Mouse (Mus musculus) frontal cortex, adult 2 months (tissue): Measurements from ENCODE around the gene Hlcs. TPM values are rescaled to one million over a fixed set of nuclear protein-coding genes. Genes with fewer than 3 reads are reported as not detected.

Source experiments
- DNase-seq, 2 experiments: peaks; one replicate each; pipeline ENCODE4 v3.0.0; 2022; ENCODE audit warnings: low spot score in 1 of 2; ENCODE audit errors: extremely low spot score in 1 of 2
- polyA plus RNA-seq: library from polyadenylated mRNA; depleted of rRNA; stranded (reverse); fragments of >200 nt; gene quantifications from 2 replicates; pipeline ENCODE4 v1.2.3, GENCODE M21; 2012

Hlcs gene
- polyA plus RNA-seq, 1 experiment, result 11.6 TPM

DNA sequence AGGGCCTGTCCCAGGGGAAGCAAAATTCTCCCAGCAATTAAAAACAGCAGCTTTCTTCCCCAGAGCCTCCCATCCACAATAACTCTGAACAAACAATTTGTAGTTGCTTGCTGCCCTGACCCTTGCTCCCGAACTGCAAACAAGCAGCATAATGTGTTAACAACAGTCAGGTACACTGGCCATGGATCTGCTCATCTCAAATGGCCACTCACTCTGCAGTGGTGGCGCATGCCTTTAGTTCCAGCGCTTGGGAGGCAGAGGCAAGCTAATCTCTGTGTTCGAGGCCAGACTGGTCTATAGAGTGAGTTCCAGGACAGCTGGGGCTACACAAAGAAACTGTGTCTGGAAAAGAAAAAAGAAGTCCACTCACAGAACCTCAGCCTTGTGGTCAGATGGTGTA, 22.2 kb downstream of the Hlcs start:
- DNase-seq, result no peak

DNA sequence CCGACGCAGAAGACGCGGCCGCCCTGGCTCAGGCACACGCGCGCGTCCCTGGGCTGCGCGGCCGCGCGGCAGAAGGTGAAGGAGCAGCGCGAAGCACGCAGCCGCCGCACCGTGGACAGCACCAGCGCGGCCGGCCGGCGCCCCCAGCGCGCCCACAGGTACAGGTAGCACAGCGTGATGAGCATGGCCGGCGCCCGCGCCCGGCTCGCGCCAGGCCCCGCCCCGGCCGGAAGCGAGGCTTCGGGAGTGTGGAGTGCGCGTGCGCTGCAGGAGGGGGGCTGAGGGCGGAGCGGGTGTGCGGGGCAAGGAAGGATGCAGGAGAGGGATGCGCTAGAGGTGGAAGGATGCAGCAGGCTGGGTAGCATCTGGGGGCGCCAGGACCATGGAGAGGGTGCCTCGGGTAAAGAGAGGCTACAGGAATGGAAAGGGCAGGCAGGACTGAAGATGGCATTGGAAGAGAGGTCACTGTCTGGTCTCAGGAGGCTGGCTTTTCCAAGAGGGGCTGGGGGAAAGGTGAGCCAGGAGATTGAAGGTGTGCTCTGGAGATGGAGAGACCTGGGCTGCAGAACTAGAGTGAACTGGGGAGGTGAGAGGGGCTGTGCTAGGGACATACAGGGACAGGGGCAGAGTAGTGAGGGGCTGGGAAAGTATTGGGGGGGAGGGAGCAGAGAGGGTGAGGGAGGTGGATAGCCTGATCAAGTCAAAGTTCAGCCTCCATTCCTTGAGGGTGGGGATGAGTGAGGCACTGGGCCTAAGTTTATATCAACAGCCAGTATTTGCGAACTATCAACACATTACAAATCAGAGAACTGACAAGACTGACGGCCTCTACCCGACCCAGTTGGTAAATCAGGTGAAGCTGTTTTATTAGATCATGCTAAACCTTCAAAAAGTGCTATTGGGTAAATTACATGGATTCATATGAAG, 23.0 kb downstream of the Hlcs start:
- peak in 1 of 2 experiments; percentile 74 for DNase-seq

DNA sequence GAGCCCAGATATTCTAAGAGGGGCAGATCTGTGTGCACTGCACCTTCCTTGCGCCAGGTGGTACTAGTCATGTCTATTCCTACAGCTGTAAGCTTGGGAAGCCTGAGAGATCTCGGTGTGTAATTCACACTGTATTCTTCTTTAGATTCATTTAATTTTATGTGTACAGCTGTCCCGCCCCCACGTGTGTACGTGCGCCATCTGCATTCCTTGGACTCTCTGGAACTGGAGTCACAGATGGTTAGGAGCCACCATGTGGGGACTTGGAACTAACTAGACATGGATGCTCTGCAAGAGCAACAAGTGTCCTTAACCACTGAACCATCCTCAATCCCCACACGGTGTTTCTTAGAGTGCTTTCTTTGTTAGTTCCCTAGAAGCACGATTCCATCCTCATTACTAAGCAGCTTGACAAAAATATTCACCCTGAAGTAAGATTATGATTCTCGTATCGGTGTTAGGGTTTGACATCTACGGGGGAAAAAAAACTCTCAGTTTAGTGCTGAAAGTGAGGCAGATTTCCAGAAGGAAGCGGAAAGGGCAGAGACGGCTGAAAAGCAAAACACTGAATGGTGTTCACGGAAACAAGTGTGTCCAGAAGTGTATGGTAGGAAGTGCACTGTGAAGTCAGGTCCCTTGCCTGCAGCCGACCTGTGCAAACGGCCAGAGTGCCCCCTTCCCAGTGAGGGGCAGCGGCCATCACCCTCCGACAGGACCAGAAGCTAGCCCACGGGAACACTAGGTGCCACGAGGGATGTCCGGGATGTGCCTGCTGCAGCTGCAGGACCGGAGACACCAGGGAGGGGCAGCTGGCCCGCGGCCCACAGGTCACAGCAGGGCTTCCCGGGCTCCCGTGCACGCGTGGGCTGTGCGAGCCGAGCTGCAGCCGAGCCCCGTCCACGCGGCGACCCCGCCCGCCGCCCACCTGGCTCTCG, 24.0 kb downstream of the Hlcs start:
- peak; percentile 90 to 91 for DNase-seq

- DNase-seq, result no peak
These were observed 25.5 kb downstream of the Hlcs start for GRCm38 (mm10) chr16:94287826-94288225.

DNA sequence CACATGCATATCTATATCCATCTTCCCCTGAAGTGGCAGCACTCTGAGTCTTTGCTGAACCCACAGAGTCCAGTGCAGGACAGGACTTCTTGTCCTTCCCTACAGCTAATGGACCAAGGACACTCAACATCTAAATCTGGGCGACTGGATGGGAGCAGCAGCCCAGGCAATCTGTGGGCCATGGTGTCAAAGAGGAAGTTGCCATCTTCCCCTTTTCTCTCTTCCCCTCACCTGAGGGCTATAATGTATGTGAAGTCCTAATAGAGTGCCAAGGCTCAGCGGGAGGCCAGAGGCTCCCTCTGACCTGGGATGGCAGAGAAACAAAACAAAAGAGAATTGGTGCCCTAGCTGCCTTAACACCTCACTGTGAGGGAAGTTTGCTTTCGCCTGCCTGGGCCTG, 29.4 kb downstream of the Hlcs start:
- no peak for DNase-seq

- no peak for DNase-seq
These were observed 42.5 kb downstream of the Hlcs start for GRCm38 (mm10) chr16:94270826-94271225.

DNA sequence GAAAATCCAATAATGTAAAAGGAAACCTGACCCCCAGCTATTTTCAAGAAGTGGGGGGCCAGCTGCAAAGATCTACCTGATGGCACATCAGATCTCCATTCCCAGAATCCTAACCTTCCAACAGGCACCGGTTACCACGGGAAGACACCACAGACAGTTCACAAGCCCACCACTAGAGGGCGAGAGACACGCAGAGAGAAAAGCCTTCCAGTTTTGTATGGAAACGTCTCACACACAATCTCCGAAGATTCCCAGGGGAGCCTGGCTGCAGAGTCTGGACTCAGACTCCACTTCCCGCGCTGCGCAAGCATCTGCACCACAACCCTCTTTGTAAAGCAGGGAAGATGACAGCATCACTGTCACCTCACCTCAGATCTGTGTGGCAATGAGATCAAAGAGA, 43.7 kb downstream of the Hlcs start:
- peak; percentile 81 to 97 for DNase-seq

DNA sequence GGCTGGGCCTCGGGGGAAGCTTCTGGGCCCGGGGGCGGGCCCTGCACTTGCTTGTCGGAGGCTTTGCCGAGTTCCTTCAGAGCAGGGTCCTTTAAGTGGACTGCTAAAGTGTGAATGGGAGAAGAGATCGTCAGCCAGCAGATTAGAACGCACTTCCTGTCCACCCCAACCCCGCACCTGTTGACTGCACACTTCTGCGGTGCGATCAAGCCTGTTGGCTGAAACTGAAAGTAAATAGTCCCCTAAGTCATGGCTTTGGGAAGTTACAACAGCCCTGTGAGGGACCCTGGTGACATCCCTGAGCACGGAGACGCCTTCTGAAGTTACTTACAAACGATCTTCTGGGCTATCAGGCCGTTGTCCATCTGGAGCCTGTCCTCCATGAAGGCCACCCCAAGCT, 45.2 kb downstream of the Hlcs start:
- no peak for DNase-seq

DNA sequence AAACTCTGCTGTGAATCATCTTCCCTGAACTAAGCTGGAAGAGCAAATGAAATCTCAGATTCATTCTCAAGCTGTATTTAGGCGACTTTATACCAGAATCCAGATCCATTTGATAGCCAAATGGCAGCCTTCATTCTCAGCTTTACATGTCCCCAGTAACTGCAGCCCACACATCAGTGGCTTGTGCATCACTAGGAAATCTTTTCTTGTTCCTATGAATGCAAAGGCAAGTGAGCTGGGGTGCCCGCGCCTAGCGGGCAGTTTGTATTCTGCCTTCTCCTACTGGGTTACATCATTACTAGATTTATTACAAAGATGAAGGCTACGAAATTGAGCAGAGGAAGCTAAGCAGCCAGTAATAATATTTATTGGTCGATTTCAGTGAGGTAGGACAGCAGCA, 48.8 kb downstream of the Hlcs start:
- DNase-seq, result peak in 1 of 2 experiments; percentile 27

GRCm38 (mm10) chr16:94262501-94262900, 50.9 kb downstream of the Hlcs start:
- no peak for DNase-seq

DNA sequence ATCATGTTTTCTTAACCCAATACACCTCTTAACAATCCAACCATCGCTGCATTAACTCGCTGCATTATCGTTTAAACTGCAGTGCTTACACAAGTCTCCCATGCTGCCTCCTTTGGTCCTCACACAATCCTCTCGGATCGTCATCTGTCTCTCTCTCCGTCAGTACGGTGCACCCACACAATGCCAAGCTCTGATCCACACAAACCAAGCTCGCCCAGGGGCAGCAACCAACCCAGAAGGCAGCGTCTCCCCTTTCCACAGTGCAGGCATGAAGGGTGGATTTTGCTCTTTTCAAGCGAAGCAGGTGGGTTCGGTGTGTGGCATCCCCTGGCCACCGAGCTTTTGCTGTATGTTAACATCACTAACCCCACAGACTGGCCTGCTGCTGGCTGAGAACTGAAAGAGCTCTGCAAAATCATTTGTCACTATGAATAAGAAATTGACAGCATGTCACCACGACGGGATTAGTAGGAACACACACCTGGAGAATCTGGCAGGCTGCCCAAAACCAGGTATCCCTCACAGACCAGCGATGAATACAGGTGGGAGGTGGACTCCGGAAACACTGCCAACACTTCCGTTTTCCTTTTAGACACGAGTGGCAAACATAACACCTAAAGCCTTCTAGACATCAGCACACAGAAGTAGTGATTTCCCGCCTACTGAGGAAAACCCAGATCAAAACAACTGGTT, 52.3 kb downstream of the Hlcs start:
- no peak for DNase-seq

DNA sequence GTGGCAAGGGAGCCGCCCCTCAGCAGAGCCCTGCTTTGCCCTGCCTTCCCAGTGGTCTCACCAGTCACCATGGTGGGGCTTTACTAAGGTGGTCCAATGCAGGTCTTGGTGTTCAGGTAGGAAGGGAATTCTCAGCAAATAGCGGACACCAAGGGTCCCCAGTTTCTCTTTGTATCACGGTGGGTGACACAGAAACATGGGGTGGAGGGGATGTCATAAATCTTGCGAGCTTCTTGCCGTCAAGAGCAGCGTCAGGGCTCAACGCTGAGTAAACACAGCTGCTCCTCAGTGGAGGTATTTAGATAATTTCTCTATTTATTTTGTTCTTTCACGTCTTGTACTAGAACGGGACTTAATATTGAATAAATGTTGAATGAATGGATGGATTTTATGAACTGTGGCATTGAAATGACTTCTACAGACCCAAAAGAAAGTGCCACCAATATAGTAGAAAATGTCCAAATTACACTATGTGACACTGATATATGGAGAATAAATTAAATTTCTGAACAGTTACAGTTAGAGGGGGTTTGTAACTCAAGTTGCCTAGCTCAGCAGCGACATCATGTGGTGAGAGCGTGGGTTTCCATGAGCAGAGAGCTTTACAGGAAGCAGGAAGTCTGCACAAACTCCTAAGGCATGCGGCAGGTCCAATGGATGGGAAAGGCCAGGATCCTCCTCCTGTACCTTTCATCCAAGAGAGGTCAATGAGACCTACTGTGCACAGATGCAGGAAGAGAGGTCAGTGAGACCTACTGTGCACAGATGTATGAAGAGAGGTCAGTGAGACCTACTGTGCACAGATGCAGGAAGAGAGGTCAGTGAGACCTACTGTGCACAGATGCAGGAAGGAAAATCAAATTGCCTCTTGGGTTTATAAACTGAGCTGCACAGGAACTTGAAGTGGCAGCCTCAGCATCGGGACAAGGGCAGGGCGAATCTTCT, 54.7 kb downstream of the Hlcs start:
- peak; percentile 44 to 90 for DNase-seq

- DNase-seq, result no peak
These were observed 57.8 kb downstream of the Hlcs start for GRCm38 (mm10) chr16:94255592-94255991.

DNA sequence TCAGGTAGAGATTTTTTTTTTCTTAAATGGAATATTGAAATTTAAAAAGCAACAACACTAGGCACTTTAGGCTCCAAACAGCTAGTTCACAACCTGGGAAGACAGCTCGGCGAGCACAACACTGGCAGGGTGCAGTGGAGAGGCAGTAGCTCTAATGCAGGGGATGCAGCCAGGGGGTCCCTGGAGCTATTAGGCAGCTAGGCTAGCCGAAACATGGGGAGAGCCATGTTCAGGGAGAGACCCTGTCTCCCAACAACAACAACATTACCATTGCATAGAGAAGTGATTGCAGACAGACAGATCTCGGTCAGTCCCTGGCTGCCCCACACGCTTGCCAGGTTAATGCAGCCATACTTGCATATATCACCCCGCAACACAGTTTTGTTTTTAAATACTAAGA, 58.3 kb downstream of the Hlcs start:
- DNase-seq, result no peak

DNA sequence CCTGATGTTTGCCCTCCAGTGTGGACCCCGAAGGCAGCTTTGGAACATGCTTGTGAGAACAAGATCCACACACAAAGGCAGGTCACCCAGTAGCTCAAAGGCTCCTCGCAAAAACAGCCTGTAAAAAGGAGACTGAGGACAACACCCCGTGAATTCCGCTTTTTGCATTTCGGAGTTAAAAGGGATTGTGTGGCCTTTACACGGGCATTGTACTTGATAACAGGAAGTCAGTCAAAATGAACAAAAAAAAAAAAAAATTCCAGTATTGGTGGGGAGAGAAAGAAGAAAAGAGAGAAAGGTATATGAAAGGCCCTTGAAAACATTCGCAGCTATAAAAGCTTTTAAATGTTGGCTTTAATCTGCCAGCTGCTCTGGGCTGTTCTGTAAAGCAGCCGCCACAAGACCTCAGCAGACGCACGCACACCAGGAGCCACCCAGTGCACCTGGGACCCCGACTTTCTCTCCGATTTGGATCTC, 58.9 kb downstream of the Hlcs start:
- no peak for DNase-seq

DNA sequence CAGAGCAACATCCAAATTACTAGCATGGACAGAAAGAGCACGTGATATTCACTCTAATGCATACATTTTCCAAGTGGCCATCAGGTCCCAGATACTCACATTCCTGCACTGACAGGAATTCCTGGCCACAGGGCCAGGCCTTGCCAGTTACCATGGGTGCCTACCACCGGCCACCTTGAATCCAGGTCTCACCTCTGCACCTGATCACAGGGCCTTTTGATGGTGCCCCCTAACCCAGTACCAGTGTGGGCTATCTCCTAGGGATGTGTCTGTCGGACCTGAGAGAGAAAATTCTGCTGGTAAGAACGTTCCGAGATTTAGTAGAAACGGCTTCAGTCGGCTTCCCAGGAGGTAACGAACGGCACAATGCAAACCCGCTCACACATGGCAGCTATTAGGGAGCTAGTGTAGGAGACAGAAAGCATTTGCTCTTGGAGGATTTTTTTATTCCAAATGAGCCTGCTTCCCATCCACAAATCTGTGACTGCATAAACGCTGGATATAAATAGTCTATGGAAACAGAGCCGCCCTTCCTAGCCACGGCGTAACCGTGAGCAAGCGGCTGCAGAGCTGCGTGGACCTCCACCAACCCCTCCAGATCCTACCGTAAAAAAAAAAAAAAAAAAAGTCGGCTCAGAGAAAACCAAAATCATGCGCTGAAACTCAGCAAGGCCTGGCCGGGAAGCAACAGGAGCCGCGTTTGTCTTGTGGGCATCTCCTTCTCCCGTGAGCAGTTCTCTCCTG, 59.5 kb downstream of the Hlcs start:
- peak in 1 of 2 experiments; percentile 33 for DNase-seq

DNA sequence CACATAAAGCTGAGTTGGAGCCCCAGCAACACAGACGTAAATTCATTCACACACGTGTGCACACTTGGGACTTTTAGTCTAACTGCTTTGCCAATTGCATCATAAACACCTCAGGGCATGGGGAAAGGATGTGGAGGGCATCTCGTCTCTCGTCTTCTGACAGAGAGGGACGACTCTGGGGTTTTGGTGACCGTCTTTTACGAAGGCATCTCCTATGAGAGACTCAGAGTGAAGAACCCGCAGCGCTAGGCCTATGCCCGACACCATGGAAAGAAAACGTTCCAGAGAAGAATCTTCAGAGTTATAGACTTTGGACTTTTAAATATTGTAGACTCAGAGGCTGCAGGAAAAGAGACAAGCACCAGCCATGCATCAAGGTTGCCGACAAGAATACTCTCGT, 61.6 kb downstream of the Hlcs start:
- no peak for DNase-seq

GRCm38 (mm10) chr16:94250640-94251349, 62.6 kb downstream of the Hlcs start:
- DNase-seq, result peak; percentile 50 to 78
